Mouse (Mus musculus): ENCODE measurements at regions not wholly inside any gene's neighbourhood (a gene's known extent, or its start where the extent isn't known, plus 50 kb on each side); places are given as distances from the start of the nearest gene placed in this dataset.

DNA sequence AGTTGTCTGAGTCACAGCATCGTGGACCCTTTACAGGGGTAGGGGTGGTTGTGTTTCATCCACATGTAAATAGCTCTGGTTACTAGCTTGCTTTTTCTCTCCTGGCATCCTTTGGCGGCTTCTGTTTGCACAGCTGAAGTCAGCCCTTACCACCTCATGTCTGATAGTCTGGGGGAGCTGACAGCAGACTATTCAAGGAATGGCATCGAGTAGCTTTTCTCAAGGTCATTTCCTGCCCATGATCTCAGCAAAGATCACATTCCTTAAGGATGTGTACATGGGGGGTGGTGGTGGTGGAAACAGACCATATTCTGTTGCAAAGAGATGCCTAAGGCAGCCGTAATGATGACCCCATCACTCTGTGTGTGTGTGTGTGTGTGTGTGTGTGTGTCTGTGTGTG is 99.9 kb downstream of the Tmem170b start:
- TF ChIP-seq POLR2A (IDR thresholded peaks at IDR 0.05; ENCODE audit: insufficient read depth, low read depth, low read length) (no peak), CTCF (IDR thresholded peaks at IDR 0.05; ENCODE audit: insufficient read depth, low read depth, low read length) (no peak)

All from olfactory bulb, adult 2 months (tissue).